Mouse (Mus musculus) right cerebral cortex, postnatal 14 days (tissue): ENCODE results near the gene Ccdc87.
"Not testable (repeated sequence)": the region's sequence is repeated elsewhere in the genome, so short reads cannot be mapped to it uniquely, and the experiment has no call there.

Experiments used
- DNase-seq: peaks from one replicate; pipeline ENCODE4 v3.0.0; 2022

The Ccdc87 gene

GRCm38 (mm10) chr19:4839149-4839548, at the start of gene Ccdc87, which contains the start of gene Ccs:
Gene Ccdc87 (plus strand): TSS chr19:4839366.
Gene Ccs (minus strand): TSS chr19:4839332.
- DNase-seq, result peak; percentile 95

GRCm38 (mm10) chr19:4793281-4793830, 45.8 kb upstream of the Ccdc87 start:
- no peak for DNase-seq

- DNase-seq, result peak; percentile 95
These were observed 45.2 kb upstream of the Ccdc87 start, which contains the start of gene Rbm4 for GRCm38 (mm10) chr19:4793831-4794422. Gene Rbm4 (minus strand): TSS chr19:4793901.

GRCm38 (mm10) chr19:4795929-4796328, 43.2 kb upstream of the Ccdc87 start:
- no peak for DNase-seq

- DNase-seq, result no peak
These were observed 41.3 kb upstream of the Ccdc87 start for GRCm38 (mm10) chr19:4797846-4798245.

- DNase-seq, result no peak
These were observed 40.1 kb upstream of the Ccdc87 start for GRCm38 (mm10) chr19:4799083-4799482.

- no peak for DNase-seq
These were observed 36.5 kb upstream of the Ccdc87 start for GRCm38 (mm10) chr19:4802691-4803091.

- no peak for DNase-seq
These were observed 35.9 kb upstream of the Ccdc87 start for GRCm38 (mm10) chr19:4803283-4803682.

GRCm38 (mm10) chr19:4810309-4810708, 28.9 kb upstream of the Ccdc87 start:
- DNase-seq, result no peak

- DNase-seq, result no peak
These were observed 28.5 kb upstream of the Ccdc87 start for GRCm38 (mm10) chr19:4810746-4811062.

GRCm38 (mm10) chr19:4811063-4811908, 27.9 kb upstream of the Ccdc87 start, which contains the start of the genes Gm21992 and Rbm14:
Gene Gm21992 (minus strand): TSS chr19:4811612.
Gene Rbm14 (minus strand): TSS chr19:4811634.
- DNase-seq, result peak; percentile 97

GRCm38 (mm10) chr19:4811909-4812242, 27.3 kb upstream of the Ccdc87 start:
- no peak for DNase-seq

GRCm38 (mm10) chr19:4812334-4812949, 26.7 kb upstream of the Ccdc87 start:
- DNase-seq, result not testable (repeated sequence)

- DNase-seq, result no peak
These were observed 26.2 kb upstream of the Ccdc87 start for GRCm38 (mm10) chr19:4813015-4813414.

- DNase-seq, result no peak
These were observed 21.9 kb upstream of the Ccdc87 start for GRCm38 (mm10) chr19:4817182-4817835.

- peak; percentile 57 for DNase-seq
These were observed 18.4 kb upstream of the Ccdc87 start for GRCm38 (mm10) chr19:4820678-4821303.

GRCm38 (mm10) chr19:4828444-4829114, 10.6 kb upstream of the Ccdc87 start:
- DNase-seq, result no peak

- DNase-seq, result peak; percentile 32
These were observed 10.0 kb upstream of the Ccdc87 start for GRCm38 (mm10) chr19:4829156-4829555.

GRCm38 (mm10) chr19:4833977-4834376, 5.2 kb upstream of the Ccdc87 start:
- DNase-seq, result no peak

GRCm38 (mm10) chr19:4836096-4836495, 3.1 kb upstream of the Ccdc87 start:
- DNase-seq, result no peak

- DNase-seq, result no peak
These were observed 2.1 kb upstream of the Ccdc87 start for GRCm38 (mm10) chr19:4837049-4837448.
